Mouse (Mus musculus): ENCODE data around the gene Gpr179.

DNA sequence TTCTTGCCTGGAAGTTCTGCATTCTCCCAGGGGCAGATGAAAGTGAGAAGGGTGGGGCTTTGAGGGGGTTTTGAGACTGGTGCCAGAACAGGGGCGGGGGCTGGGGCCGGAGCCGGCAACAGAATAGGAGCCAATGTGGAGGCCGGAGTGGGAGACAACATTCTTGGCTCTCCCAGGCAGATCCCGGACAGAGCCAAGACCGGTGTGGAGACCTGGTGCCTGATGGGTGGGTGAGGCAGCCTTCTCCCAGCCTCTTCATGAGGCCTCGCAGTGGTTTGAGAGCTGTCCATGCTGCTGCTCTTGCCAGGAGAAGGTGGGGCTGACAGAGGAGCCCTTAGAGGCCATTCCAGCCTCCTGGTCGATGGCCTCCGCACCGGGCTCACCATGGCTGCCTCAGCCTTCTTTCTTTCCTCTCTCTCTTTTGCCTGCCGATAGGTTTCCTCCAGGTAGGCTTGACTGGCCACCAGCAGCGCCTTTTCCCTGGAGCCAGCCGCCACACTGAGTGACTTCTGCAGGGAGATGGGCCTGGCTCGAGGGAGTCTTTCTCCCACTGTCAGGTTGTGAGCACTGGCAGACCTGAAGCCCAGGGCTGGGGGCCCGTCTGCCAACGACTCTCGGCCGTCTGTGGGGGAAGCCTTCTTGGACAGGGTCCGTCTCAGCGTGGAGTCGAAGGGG, 13.4 kb downstream of the Gpr179 start:
- TF ChIP-seq CTCF (IDR thresholded peaks at IDR 0.05; ENCODE audit: extremely low read depth, insufficient read depth, low read length) (no peak), POLR2A (IDR thresholded peaks at IDR 0.05; ENCODE audit: extremely low read depth, insufficient read depth, low read length) (no peak)
